Mouse (Mus musculus): Measurements from ENCODE around the gene Fam169b. TPM values are rescaled to one million over a fixed set of nuclear protein-coding genes. Genes with fewer than 3 reads are reported as not detected.
A peak's percentile ranks its signal among the peaks of the same experiment; 100 is the strongest.

The Fam169b gene
- polyA plus RNA-seq, 1 experiment, result 114 TPM

- 36% methylated on average over 4 of the region's 4 CpGs for WGBS
- no peaks in the 10 kb centered on the region for H3K27me3 ChIP-seq (ENCODE audit: control insufficient read depth, insufficient read depth, low read length)
- H3K36me3 ChIP-seq (ENCODE audit: control insufficient read depth, insufficient read depth, low read length), result no peaks in the 10 kb centered on the region
- H3K27ac ChIP-seq (ENCODE audit: control insufficient read depth, insufficient read depth, low read length), result no peak overlapping the region
- no peak overlapping the region for H3K4me3 ChIP-seq (ENCODE audit: control insufficient read depth, insufficient read depth, low read length)
- TF ChIP-seq POLR2A (IDR thresholded peaks at IDR 0.05; ENCODE audit: control insufficient read depth, extremely low read depth, insufficient read depth, low read length, poor library complexity), result no peak
- TF ChIP-seq CTCF (IDR thresholded peaks at IDR 0.05; ENCODE audit: borderline replicate concordance, control insufficient read depth, extremely low read depth, insufficient read depth, low read length, poor library complexity), result no peak
- H3K4me1 ChIP-seq (replicated peaks; ENCODE audit: control insufficient read depth, insufficient read depth, low read length), result peaks cover 16% of the 10 kb centered on the region
- DNase-seq, result no peak
These were observed 28.0 kb upstream of the Fam169b start for GRCm38 (mm10) chr7:68245681-68246080.

DNA sequence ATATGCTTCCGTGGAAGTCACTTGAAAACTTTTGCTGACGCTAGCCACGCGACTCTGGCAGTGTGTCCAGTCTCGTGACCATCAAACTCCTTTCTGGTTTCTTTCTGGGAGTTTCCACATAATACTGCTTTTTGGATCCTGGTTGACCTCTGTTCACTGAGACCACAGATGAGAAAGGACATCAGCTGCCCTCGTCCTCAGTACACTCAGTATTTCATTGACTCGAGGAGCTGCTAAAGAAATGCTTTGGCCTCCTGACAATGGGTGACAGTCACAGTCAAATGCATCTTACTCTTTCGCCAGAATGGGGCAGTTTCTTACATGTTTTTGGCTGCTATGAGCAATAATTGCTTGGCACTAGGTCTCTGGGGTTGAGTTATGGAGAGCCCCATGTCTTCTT is 27.4 kb upstream of the Fam169b start:
- no peak overlapping the region for H3K4me3 ChIP-seq (ENCODE audit: control insufficient read depth, insufficient read depth, low read length)
- peaks cover 16% of the 10 kb centered on the region for H3K4me1 ChIP-seq (replicated peaks; ENCODE audit: control insufficient read depth, insufficient read depth, low read length)
- H3K36me3 ChIP-seq (ENCODE audit: control insufficient read depth, insufficient read depth, low read length), result no peaks in the 10 kb centered on the region
- WGBS, result 92% methylated on average over 8 of the region's 8 CpGs
- H3K27me3 ChIP-seq (ENCODE audit: control insufficient read depth, insufficient read depth, low read length), result no peaks in the 10 kb centered on the region
- H3K27ac ChIP-seq (ENCODE audit: control insufficient read depth, insufficient read depth, low read length), result no peak overlapping the region
- DNase-seq, result no peak
- TF ChIP-seq CTCF (IDR thresholded peaks at IDR 0.05; ENCODE audit: borderline replicate concordance, control insufficient read depth, extremely low read depth, insufficient read depth, low read length, poor library complexity) (no peak), POLR2A (IDR thresholded peaks at IDR 0.05; ENCODE audit: control insufficient read depth, extremely low read depth, insufficient read depth, low read length, poor library complexity) (no peak)

DNA sequence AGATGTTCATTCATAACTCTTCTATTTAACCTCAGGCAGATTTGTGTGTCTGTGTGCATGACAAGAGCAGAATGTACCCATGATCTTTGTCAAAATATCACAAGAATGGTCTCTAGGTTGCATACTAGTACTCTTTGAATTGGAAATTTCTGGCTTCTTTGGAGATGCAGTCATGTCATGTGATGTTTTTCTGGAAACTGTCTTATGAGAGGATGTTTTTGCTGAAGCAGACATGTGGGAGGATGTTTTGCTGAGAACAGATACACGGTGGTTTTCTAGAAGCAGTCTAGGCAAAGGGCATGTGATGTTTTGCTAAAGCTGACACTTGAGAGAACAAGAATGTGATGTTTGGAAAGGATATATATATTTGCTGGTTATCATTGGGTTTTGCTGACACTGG is 23.2 kb upstream of the Fam169b start:
- TF ChIP-seq CTCF (IDR thresholded peaks at IDR 0.05; ENCODE audit: borderline replicate concordance, control insufficient read depth, extremely low read depth, insufficient read depth, low read length, poor library complexity) (no peak), POLR2A (IDR thresholded peaks at IDR 0.05; ENCODE audit: control insufficient read depth, extremely low read depth, insufficient read depth, low read length, poor library complexity) (no peak)
- 54% methylated on average over 1 of the region's 1 CpGs for WGBS
- Histone ChIP-seq H3K36me3 (ENCODE audit: control insufficient read depth, insufficient read depth, low read length) (no peaks in the 10 kb centered on the region), H3K4me1 (replicated peaks; ENCODE audit: control insufficient read depth, insufficient read depth, low read length) (peaks cover 12% of the 10 kb centered on the region), H3K4me3 (ENCODE audit: control insufficient read depth, insufficient read depth, low read length) (no peak overlapping the region), H3K27me3 (ENCODE audit: control insufficient read depth, insufficient read depth, low read length) (no peaks in the 10 kb centered on the region), H3K27ac (ENCODE audit: control insufficient read depth, insufficient read depth, low read length) (no peak overlapping the region)
- DNase-seq, result no peak

GRCm38 (mm10) chr7:68250902-68251301 is 22.7 kb upstream of the Fam169b start:
- H3K36me3 ChIP-seq (ENCODE audit: control insufficient read depth, insufficient read depth, low read length), result no peaks in the 10 kb centered on the region
- peak overlapping the region; percentile 21; the same call in 1 of the 2 replicates for H3K27ac ChIP-seq (ENCODE audit: control insufficient read depth, insufficient read depth, low read length)
- DNase-seq, result no peak
- TF ChIP-seq POLR2A (IDR thresholded peaks at IDR 0.05; ENCODE audit: control insufficient read depth, extremely low read depth, insufficient read depth, low read length, poor library complexity), result no peak
- no peak for TF ChIP-seq CTCF (IDR thresholded peaks at IDR 0.05; ENCODE audit: borderline replicate concordance, control insufficient read depth, extremely low read depth, insufficient read depth, low read length, poor library complexity)
- no peaks in the 10 kb centered on the region for H3K27me3 ChIP-seq (ENCODE audit: control insufficient read depth, insufficient read depth, low read length)
- no peak overlapping the region for H3K4me3 ChIP-seq (ENCODE audit: control insufficient read depth, insufficient read depth, low read length)
- WGBS, result 93% methylated on average over 3 of the region's 3 CpGs
- H3K4me1 ChIP-seq (replicated peaks; ENCODE audit: control insufficient read depth, insufficient read depth, low read length), result peaks cover 8% of the 10 kb centered on the region

DNA sequence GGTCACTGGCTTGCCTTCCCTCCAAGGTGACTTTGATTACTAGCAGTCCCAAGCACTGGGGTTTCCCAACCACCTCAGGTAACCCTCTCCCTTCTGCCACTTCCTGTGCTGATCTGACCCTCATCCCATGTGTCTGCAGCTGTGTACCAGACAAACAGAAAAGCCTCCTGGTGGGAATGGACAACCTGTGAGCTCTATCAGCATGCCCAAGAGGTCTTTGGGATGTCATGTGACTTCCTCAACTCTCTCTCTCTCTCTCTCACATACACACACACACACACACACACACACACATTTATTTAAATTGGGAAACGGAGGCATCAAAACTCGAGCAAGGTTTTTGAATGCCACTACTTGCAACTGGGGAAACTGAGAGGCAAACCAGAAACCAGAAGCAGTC is 15.9 kb upstream of the Fam169b start:
- TF ChIP-seq POLR2A (IDR thresholded peaks at IDR 0.05; ENCODE audit: control insufficient read depth, extremely low read depth, insufficient read depth, low read length, poor library complexity), result no peak
- no peak for TF ChIP-seq CTCF (IDR thresholded peaks at IDR 0.05; ENCODE audit: borderline replicate concordance, control insufficient read depth, extremely low read depth, insufficient read depth, low read length, poor library complexity)
- no peak for DNase-seq
- 20% methylated on average over 2 of the region's 2 CpGs for WGBS
- Histone ChIP-seq H3K4me1 (replicated peaks; ENCODE audit: control insufficient read depth, insufficient read depth, low read length) (peaks cover 23% of the 10 kb centered on the region), H3K27me3 (ENCODE audit: control insufficient read depth, insufficient read depth, low read length) (no peaks in the 10 kb centered on the region), H3K27ac (ENCODE audit: control insufficient read depth, insufficient read depth, low read length) (no peak overlapping the region), H3K36me3 (ENCODE audit: control insufficient read depth, insufficient read depth, low read length) (no peaks in the 10 kb centered on the region), H3K4me3 (ENCODE audit: control insufficient read depth, insufficient read depth, low read length) (no peak overlapping the region)

DNA sequence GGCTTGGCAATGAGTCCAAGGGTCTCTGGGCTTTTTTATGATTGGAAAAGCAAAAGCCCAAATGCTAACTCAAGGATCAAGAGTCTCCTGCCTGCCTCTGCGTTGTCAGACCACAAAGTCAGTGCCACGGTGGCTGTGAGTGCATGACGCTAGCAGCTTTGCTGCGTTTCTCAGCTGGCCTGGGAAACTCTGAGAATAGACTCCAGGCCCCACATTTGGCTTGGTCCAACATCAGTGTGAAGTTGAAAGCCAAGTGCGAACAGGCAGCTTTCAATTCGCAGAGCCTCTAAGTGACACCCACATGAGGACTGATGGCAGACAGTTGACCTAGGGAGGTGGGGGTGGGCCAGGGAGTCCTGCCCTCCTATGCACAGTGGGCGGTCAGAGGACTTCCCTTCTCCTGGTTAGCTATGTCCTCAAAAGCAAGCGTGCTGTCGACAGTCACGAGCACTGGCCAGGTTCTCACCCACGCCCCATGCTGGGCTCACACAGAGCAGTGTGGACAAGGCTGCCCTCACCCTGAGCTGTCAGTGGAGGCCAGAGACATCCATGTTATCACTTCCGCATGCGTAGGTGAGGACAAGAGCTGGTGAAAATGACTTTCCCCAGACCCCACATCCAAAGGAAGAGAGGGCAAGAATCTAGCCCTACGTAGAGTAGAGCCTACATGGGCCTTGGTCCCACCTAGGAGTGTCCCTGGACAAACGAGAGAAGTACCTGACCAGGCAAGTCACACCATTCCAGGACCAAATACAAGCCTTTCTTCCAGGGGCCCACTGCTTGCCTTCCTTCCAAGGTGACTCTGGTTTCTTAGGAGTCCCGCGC is 15.1 kb upstream of the Fam169b start:
- Histone ChIP-seq H3K27me3 (ENCODE audit: control insufficient read depth, insufficient read depth, low read length) (no peaks in the 10 kb centered on the region), H3K4me1 (replicated peaks; ENCODE audit: control insufficient read depth, insufficient read depth, low read length) (peaks cover 27% of the 10 kb centered on the region), H3K4me3 (ENCODE audit: control insufficient read depth, insufficient read depth, low read length) (no peak overlapping the region), H3K36me3 (ENCODE audit: control insufficient read depth, insufficient read depth, low read length) (no peaks in the 10 kb centered on the region), H3K27ac (ENCODE audit: control insufficient read depth, insufficient read depth, low read length) (no peak overlapping the region)
- DNase-seq, result no peak
- WGBS, result 66% methylated on average over 17 of the region's 17 CpGs
- no peak for TF ChIP-seq CTCF (IDR thresholded peaks at IDR 0.05; ENCODE audit: borderline replicate concordance, control insufficient read depth, extremely low read depth, insufficient read depth, low read length, poor library complexity)
- no peak for TF ChIP-seq POLR2A (IDR thresholded peaks at IDR 0.05; ENCODE audit: control insufficient read depth, extremely low read depth, insufficient read depth, low read length, poor library complexity)

Measured in thymus, adult 2 months (tissue).